Mouse (Mus musculus) embryonic fibroblast, embryonic 13.5 days (primary cell): Measurements from ENCODE around the gene Omt2a. TPM values are rescaled to one million over a fixed set of nuclear protein-coding genes. Genes with fewer than 3 reads are reported as not detected.
"Not testable (repeated sequence)": the region's sequence is repeated elsewhere in the genome, so short reads cannot be mapped to it uniquely, and the experiment has no call there.

Source experiments
- H3K27ac ChIP-seq: 2 replicates; pipeline ENCODE4 v1.5.1; 2012; ENCODE audit warnings: low read length, control low read depth, inconsistent platforms; ENCODE audit not compliant: insufficient read depth
- H3K4me1 ChIP-seq: 2 replicates; pipeline ENCODE4 v1.6.1; 2011; ENCODE audit warnings: low read length; ENCODE audit not compliant: control insufficient read depth, insufficient read depth
- H3K4me3 ChIP-seq: 2 replicates; pipeline ENCODE4 v1.5.1; 2011; ENCODE audit warnings: mild to moderate bottlenecking, control low read depth, low read length; ENCODE audit not compliant: insufficient read depth
- polyA plus RNA-seq: library from polyadenylated mRNA; stranded (reverse); fragments of >200 nt; gene quantifications from 2 replicates; pipeline ENCODE4 v1.2.4, GENCODE M21; 2011; ENCODE audit warnings: low read depth; ENCODE audit not compliant: missing spikeins, insufficient read length

Omt2a gene
- polyA plus RNA-seq, 1 experiment = not detected

DNA sequence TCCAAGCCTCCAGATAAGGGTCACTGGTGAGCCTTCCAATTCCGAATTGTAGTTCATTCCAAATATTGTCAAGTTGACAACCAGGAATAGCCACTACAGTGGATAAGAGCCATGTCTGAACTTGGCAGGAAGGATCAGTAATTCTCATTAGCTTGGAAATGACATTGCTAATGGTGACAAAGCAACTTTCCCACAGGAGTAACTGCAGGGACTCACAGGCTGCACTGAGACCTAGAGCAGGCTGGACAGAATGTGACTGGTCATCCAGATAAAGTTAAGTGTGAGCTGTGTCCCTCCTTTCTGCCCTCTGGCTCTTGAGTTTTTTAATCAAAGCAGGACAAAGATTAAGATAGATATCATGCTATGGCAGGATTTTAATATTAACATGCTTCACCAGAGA is 25.5 kb downstream of the Omt2a start:
- H3K4me1 ChIP-seq = not testable (repeated sequence)

DNA sequence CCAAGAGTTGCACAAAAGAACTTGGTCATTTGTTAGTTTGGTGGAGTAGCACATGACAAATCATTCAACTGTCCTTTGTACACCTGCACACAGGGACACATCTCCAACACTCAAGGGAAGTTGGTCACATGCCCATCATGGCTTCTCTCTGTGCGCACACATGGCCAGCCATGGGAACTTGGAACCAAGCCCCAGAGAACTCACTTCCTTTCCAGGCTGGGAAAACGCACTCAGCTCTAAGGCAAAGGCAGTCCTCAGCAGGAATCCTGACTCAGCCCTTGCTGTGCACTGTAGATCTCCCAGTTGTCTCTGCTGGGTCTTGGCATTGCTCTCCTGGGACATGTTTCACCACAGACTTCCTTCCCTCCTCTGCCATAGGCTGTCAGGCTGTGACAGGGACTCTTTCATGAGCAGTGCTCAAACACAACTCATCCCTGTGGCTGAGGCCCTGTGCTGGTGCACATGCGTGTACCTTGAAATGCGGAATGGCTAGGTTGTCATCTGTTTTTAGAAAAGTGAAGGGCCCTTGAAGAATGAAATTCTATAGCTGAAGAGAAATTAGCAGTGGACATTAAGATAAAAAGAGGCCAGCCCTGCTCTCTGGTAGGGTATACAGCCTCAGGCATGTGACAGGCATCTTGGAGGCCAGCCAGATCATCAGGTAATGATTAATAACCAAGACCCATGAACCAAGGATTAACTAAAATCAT is 32.4 kb downstream of the Omt2a start:
- H3K4me1 ChIP-seq, H3K27ac ChIP-seq, H3K4me3 ChIP-seq: not testable (repeated sequence)

More for the DNA sequence above, 25.5 kb downstream of the Omt2a start:
- not testable (repeated sequence) for H3K27ac ChIP-seq, H3K4me3 ChIP-seq

DNA sequence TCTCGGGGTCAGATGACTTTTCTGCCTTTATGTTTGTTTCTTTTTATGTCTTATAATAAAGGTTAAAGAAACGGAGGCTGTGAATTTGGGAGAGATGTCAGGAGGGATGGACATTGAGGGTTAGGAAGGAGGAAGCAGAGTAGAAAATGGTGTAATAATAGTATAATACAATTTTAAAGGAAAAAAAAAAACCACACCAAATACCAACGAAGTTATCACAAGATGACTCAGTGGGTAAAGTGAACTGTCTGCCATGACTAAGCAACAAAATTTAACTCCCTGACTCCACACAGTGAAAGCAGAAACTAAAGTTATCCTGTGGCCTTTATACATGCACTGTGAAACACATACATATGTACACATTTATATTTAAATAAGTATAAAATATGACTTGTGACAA is 43.7 kb downstream of the Omt2a start:
- not testable (repeated sequence) for H3K4me3 ChIP-seq, H3K4me1 ChIP-seq
- H3K27ac ChIP-seq = peak overlapping the region; percentile 76

Other genes with a start within 250 kb of the Omt2a start
- 22.2 and 23.0 TPM in 2 replicates for gene Fbxo9, start 205.7 kb downstream of the Omt2a start, polyA plus RNA-seq
- gene Ick, start 205.6 kb downstream of the Omt2a start, polyA plus RNA-seq = 23.6 and 34.0 TPM in 2 replicates
- 17.4 and 36.2 TPM in 2 replicates for gene Gsta4, start 132.0 kb downstream of the Omt2a start, polyA plus RNA-seq
- not detected in 2 replicates for gene Gsta1, start 84.1 kb downstream of the Omt2a start, polyA plus RNA-seq
- 0.57 TPM in 1 of 2 replicates, not detected in the other for gene Gm3776, start 57.7 kb downstream of the Omt2a start, polyA plus RNA-seq
- not detected in 2 replicates for gene Gm10639, start 24.9 kb downstream of the Omt2a start, polyA plus RNA-seq
- gene Omt2b, start 12.8 kb upstream of the Omt2a start, polyA plus RNA-seq = not detected in 2 replicates
- not detected in 2 replicates for gene Gsta2, start 41.0 kb upstream of the Omt2a start, polyA plus RNA-seq
- not detected in 2 replicates for gene Dppa5a, start 53.4 kb upstream of the Omt2a start, polyA plus RNA-seq
- 0.47 TPM in 1 of 2 replicates, not detected in the other for gene Ooep, start 63.9 kb upstream of the Omt2a start, polyA plus RNA-seq
- 0.45 and 0.47 TPM in 2 replicates for gene Ddx43, start 81.0 kb upstream of the Omt2a start, polyA plus RNA-seq
- 5.1 and 5.8 TPM in 2 replicates for gene Cgas, start 128.4 kb upstream of the Omt2a start, polyA plus RNA-seq
- gene Mto1, start 133.4 kb upstream of the Omt2a start, polyA plus RNA-seq = 14.5 and 15.4 TPM in 2 replicates
- gene Gm17324, start 134.0 kb upstream of the Omt2a start, polyA plus RNA-seq = not detected in 2 replicates
- 16,028 and 17,695 TPM in 2 replicates for gene Eef1a1, start 174.4 kb upstream of the Omt2a start, polyA plus RNA-seq